Mouse (Mus musculus): ENCODE results near the gene Dnah9.

Dnah9 gene

GRCm38 (mm10) chr11:66046594-66047193, 121.7 kb downstream of the Dnah9 start:
- no peak for TF ChIP-seq GATA4 (IDR thresholded peaks at IDR 0.05; ENCODE audit: insufficient replicate concordance, low read length)

- TF ChIP-seq GATA4 (IDR thresholded peaks at IDR 0.05; ENCODE audit: insufficient replicate concordance, low read length): no peak
Observed at GRCm38 (mm10) chr11:66043635-66044034, 124.7 kb downstream of the Dnah9 start.

GRCm38 (mm10) chr11:66042531-66042930, 125.8 kb downstream of the Dnah9 start:
- TF ChIP-seq GATA4 (IDR thresholded peaks at IDR 0.05; ENCODE audit: insufficient replicate concordance, low read length): no peak

- TF ChIP-seq GATA4 (IDR thresholded peaks at IDR 0.05; ENCODE audit: insufficient replicate concordance, low read length): no peak
Observed at GRCm38 (mm10) chr11:66025728-66026127, 142.6 kb downstream of the Dnah9 start.

- TF ChIP-seq GATA4 (IDR thresholded peaks at IDR 0.05; ENCODE audit: insufficient replicate concordance, low read length): no peak
Observed at GRCm38 (mm10) chr11:65975871-65976270, 192.5 kb downstream of the Dnah9 start.

GRCm38 (mm10) chr11:65930796-65931195, 237.6 kb downstream of the Dnah9 start:
- no peak for TF ChIP-seq GATA4 (IDR thresholded peaks at IDR 0.05; ENCODE audit: insufficient replicate concordance, low read length)

- no peak for TF ChIP-seq GATA4 (IDR thresholded peaks at IDR 0.05; ENCODE audit: insufficient replicate concordance, low read length)
Observed at GRCm38 (mm10) chr11:65930359-65930758, 238.0 kb downstream of the Dnah9 start.

- TF ChIP-seq GATA4 (IDR thresholded peaks at IDR 0.05; ENCODE audit: insufficient replicate concordance, low read length): no peak
Observed at GRCm38 (mm10) chr11:65927962-65928361, 240.4 kb downstream of the Dnah9 start.

- no peak for TF ChIP-seq GATA4 (IDR thresholded peaks at IDR 0.05; ENCODE audit: insufficient replicate concordance, low read length)
Observed at GRCm38 (mm10) chr11:65918480-65919236, 249.7 kb downstream of the Dnah9 start.

- TF ChIP-seq GATA4 (IDR thresholded peaks at IDR 0.05; ENCODE audit: insufficient replicate concordance, low read length): no peak
Observed at GRCm38 (mm10) chr11:65909195-65909594, 259.2 kb downstream of the Dnah9 start.

GRCm38 (mm10) chr11:65905487-65905886, 262.9 kb downstream of the Dnah9 start:
- no peak for TF ChIP-seq GATA4 (IDR thresholded peaks at IDR 0.05; ENCODE audit: insufficient replicate concordance, low read length)

- no peak for TF ChIP-seq GATA4 (IDR thresholded peaks at IDR 0.05; ENCODE audit: insufficient replicate concordance, low read length)
Observed at GRCm38 (mm10) chr11:65903944-65904343, 264.4 kb downstream of the Dnah9 start.

GRCm38 (mm10) chr11:65881465-65881864, 286.9 kb downstream of the Dnah9 start:
- TF ChIP-seq GATA4 (IDR thresholded peaks at IDR 0.05; ENCODE audit: insufficient replicate concordance, low read length): no peak

GRCm38 (mm10) chr11:65877146-65877775, 291.1 kb downstream of the Dnah9 start:
- TF ChIP-seq GATA4 (IDR thresholded peaks at IDR 0.05; ENCODE audit: insufficient replicate concordance, low read length): no peak

GRCm38 (mm10) chr11:65861476-65861875, 306.9 kb downstream of the Dnah9 start:
- no peak for TF ChIP-seq GATA4 (IDR thresholded peaks at IDR 0.05; ENCODE audit: insufficient replicate concordance, low read length)

- TF ChIP-seq GATA4 (IDR thresholded peaks at IDR 0.05; ENCODE audit: insufficient replicate concordance, low read length): no peak
Observed at GRCm38 (mm10) chr11:65852066-65852465, 316.3 kb downstream of the Dnah9 start.

Measured in liver, adult (tissue).